Mouse (Mus musculus) urinary bladder, adult 18-20 months (tissue): ENCODE measurements at regions not wholly inside any gene's neighbourhood (a gene's known extent, or its start where the extent isn't known, plus 50 kb on each side); places are given as distances from the start of the nearest gene placed in this dataset.

Experiments
- DNase-seq, 2 experiments: peaks; one replicate each; pipeline ENCODE4 v3.0.0; 2022; ENCODE audit warnings: low spot score in 2 of 2, mixed read lengths in 2 of 2

GRCm38 (mm10) chr15:86566111-86566510 is 351.9 kb downstream of the Tbc1d22a start:
- DNase-seq = no peak

GRCm38 (mm10) chr15:86574311-86574710 is 360.1 kb downstream of the Tbc1d22a start:
- no peak for DNase-seq

GRCm38 (mm10) chr15:86576666-86577065 is 362.4 kb downstream of the Tbc1d22a start:
- no peak for DNase-seq

- DNase-seq = no peak
These were observed 364.4 kb downstream of the Tbc1d22a start for GRCm38 (mm10) chr15:86578689-86579088.

GRCm38 (mm10) chr15:86582240-86583090 is 368.2 kb downstream of the Tbc1d22a start:
- DNase-seq = no peak

- no peak for DNase-seq
These were observed 371.5 kb downstream of the Tbc1d22a start for GRCm38 (mm10) chr15:86585716-86586115.

GRCm38 (mm10) chr15:86587209-86587608 is 372.9 kb downstream of the Tbc1d22a start:
- DNase-seq = no peak

GRCm38 (mm10) chr15:86590033-86590432 is 375.8 kb downstream of the Tbc1d22a start:
- DNase-seq = no peak

GRCm38 (mm10) chr15:86590896-86591295 is 376.6 kb downstream of the Tbc1d22a start:
- no peak for DNase-seq

GRCm38 (mm10) chr15:86593404-86593803 is 379.1 kb downstream of the Tbc1d22a start:
- DNase-seq = no peak

GRCm38 (mm10) chr15:86606411-86606810 is 392.2 kb downstream of the Tbc1d22a start:
- DNase-seq = no peak

- no peak for DNase-seq
These were observed 395.4 kb downstream of the Tbc1d22a start for GRCm38 (mm10) chr15:86609692-86610091.

- no peak for DNase-seq
These were observed 417.1 kb downstream of the Tbc1d22a start for GRCm38 (mm10) chr15:86631376-86631775.

- DNase-seq = no peak
These were observed 431.0 kb downstream of the Tbc1d22a start for GRCm38 (mm10) chr15:86645244-86645643.

GRCm38 (mm10) chr15:86648131-86648530 is 433.9 kb downstream of the Tbc1d22a start:
- DNase-seq = no peak

GRCm38 (mm10) chr15:86673096-86673520 is 458.8 kb downstream of the Tbc1d22a start:
- DNase-seq = peak in 1 of 2 experiments; percentile 4

- no peak for DNase-seq
These were observed 462.8 kb downstream of the Tbc1d22a start for GRCm38 (mm10) chr15:86677016-86677415.

- no peak for DNase-seq
These were observed 468.8 kb downstream of the Tbc1d22a start for GRCm38 (mm10) chr15:86683081-86683480.

GRCm38 (mm10) chr15:86689694-86690093 is 475.4 kb downstream of the Tbc1d22a start:
- DNase-seq = no peak

- DNase-seq = no peak
These were observed 482.5 kb downstream of the Tbc1d22a start for GRCm38 (mm10) chr15:86696806-86697205.

- no peak for DNase-seq
These were observed 496.2 kb downstream of the Tbc1d22a start for GRCm38 (mm10) chr15:86710429-86710828.

GRCm38 (mm10) chr15:86718376-86718775 is 504.1 kb downstream of the Tbc1d22a start:
- DNase-seq = no peak

- DNase-seq = no peak
These were observed 504.8 kb downstream of the Tbc1d22a start for GRCm38 (mm10) chr15:86719088-86719487.
